Mouse (Mus musculus) C2C12 (cell line): ENCODE measurements around the gene 4921504E06Rik.

Source experiments
- CTCF ChIP-seq: IDR thresholded peaks from one replicate; pipeline ENCODE4 v1.5.1; 2011; ENCODE audit not compliant: control insufficient read depth, insufficient read depth, insufficient read length
- FOSL1 ChIP-seq: IDR thresholded peaks from one replicate; pipeline ENCODE4 v1.8.0; 2011; ENCODE audit warnings: mild to moderate bottlenecking, low read length; ENCODE audit not compliant: poor library complexity, insufficient read depth, severe bottlenecking
- MAX ChIP-seq: IDR thresholded peaks from one replicate; pipeline ENCODE4 v1.6.1; 2011; ENCODE audit warnings: mild to moderate bottlenecking, control low read depth
- MYOD1 ChIP-seq: IDR thresholded peaks from one replicate; pipeline ENCODE4 v1.6.1; 2011; ENCODE audit warnings: low read depth; ENCODE audit not compliant: control insufficient read depth, insufficient read length
- MYOG ChIP-seq: IDR thresholded peaks from one replicate; pipeline ENCODE4 v1.6.1; 2011; ENCODE audit not compliant: control insufficient read depth, insufficient read length; ENCODE audit errors: extremely low read depth
- USF1 ChIP-seq: IDR thresholded peaks from one replicate; pipeline ENCODE4 v1.6.1; 2011; ENCODE audit warnings: low read depth, mild to moderate bottlenecking, control low read depth, moderate library complexity

DNA sequence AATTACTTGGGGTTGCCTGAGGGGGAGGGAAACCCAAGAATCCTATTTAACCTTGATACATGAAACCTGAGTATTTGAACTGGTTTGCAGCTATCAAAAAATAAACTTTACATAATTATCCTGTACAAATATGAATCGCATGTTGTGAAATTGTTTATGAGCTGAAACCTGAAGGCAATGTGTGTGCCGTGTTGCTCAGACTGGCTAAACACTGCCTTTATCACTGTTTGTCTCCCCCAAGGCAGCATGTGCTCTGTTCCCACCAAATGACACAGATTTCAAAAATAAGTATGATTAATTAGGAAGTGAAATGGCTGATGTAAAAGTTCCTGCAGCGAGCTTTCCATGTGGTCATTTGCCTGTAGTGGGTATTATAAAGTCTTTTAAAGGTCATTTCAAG is 63.5 kb downstream of the 4921504E06Rik start:
- TF ChIP-seq CTCF (no peak), USF1 (no peak), MAX (no peak), MYOD1 (no peak), FOSL1 (no peak), MYOG (no peak)
